Mouse (Mus musculus) spleen, adult 2 months (tissue): Measurements from ENCODE around the gene Cfap74. TPM values are rescaled to one million over a fixed set of nuclear protein-coding genes. Genes with fewer than 3 reads are reported as not detected.
"Not testable (repeated sequence)": the region's sequence is repeated elsewhere in the genome, so short reads cannot be mapped to it uniquely, and the experiment has no call there.

Experiments used
- DNase-seq, 2 experiments: peaks; one replicate each; pipeline versions ENCODE4 v3.0.0 to v3.0.0-alpha.2; 2012 to 2021; ENCODE audit warnings: low spot score in 2 of 2, low read depth in 1 of 2
- H3K27ac ChIP-seq: fragments of 200-500 bp; 2 replicates; pipeline ENCODE4 v1.5.1; 2012; ENCODE audit warnings: low read length, inconsistent platforms; ENCODE audit not compliant: insufficient read depth
- H3K27me3 ChIP-seq: fragments of 200-500 bp; 2 replicates; pipeline ENCODE4 v1.6.1; 2012; ENCODE audit warnings: mild to moderate bottlenecking, moderate library complexity, low read length, inconsistent platforms; ENCODE audit not compliant: control insufficient read depth, insufficient read depth
- H3K36me3 ChIP-seq: fragments of 200-500 bp; 2 replicates; pipeline ENCODE4 v1.6.1; 2012; ENCODE audit warnings: mild to moderate bottlenecking, low read length, inconsistent platforms; ENCODE audit not compliant: control insufficient read depth, insufficient read depth
- H3K4me1 ChIP-seq: fragments of 200-500 bp; 2 replicates; pipeline ENCODE4 v1.6.1; 2011; ENCODE audit warnings: inconsistent platforms; ENCODE audit not compliant: control insufficient read depth, insufficient read depth, insufficient read length
- H3K4me3 ChIP-seq: fragments of 200-500 bp; 2 replicates; pipeline ENCODE4 v1.5.1; 2011; ENCODE audit warnings: mild to moderate bottlenecking, inconsistent platforms; ENCODE audit not compliant: insufficient read depth, insufficient read length; ENCODE audit errors: extremely low read depth
- CTCF ChIP-seq: fragments of 200-500 bp; IDR thresholded peaks from 2 replicates; pipeline ENCODE4 v1.5.1; 2011; ENCODE audit warnings: mild to moderate bottlenecking, inconsistent platforms; ENCODE audit not compliant: insufficient read depth, insufficient read length, insufficient replicate concordance; ENCODE audit errors: extremely low read depth
- POLR2A ChIP-seq: fragments of 200-500 bp; IDR thresholded peaks from 2 replicates; pipeline ENCODE4 v1.6.1; 2011; ENCODE audit warnings: low read depth, low read length, inconsistent platforms
- WGBS: fragments of 180-500 bp; shearing (Covaris S2); methylation state at CpG from one replicate; pipeline ENCODE4 v1.1.7; 2018; 5-methylcytosine and 5-hydroxymethylcytosine counted together
- polyA plus RNA-seq: library from polyadenylated mRNA; depleted of rRNA; stranded (reverse); fragments of >200 nt; gene quantifications from 2 replicates; pipeline ENCODE4 v1.2.3, GENCODE M21; 2012

Cfap74 gene
- polyA plus RNA-seq, 1 experiment: 0.13 TPM

GRCm38 (mm10) chr4:155402489-155402888 lies 6.5 kb upstream of the Cfap74 start:
- TF ChIP-seq CTCF (no peak), POLR2A (no peak)
- H3K27ac ChIP-seq: no peak overlapping the region
- H3K27me3 ChIP-seq: peaks cover 4% of the 10 kb centered on the region
- no peak overlapping the region for H3K4me3 ChIP-seq
- 68% methylated on average over 1 of the region's 1 CpGs for WGBS
- H3K4me1 ChIP-seq: peaks cover 5% of the 10 kb centered on the region; the same call in 1 of the 2 replicates
- no peaks in the 10 kb centered on the region for H3K36me3 ChIP-seq
- DNase-seq: no peak

GRCm38 (mm10) chr4:155408695-155409057 lies 314 bp upstream of the Cfap74 start:
- 8% methylated on average over 8 of the region's 8 CpGs for WGBS
- TF ChIP-seq POLR2A (no peak), CTCF (no peak)
- Histone ChIP-seq H3K36me3 (no peaks in the 10 kb centered on the region), H3K4me1 (no peaks in the 10 kb centered on the region), H3K27me3 (peaks cover 2% of the 10 kb centered on the region; the same call in 1 of the 2 replicates), H3K4me3 (no peak overlapping the region), H3K27ac (no peak overlapping the region)
- DNase-seq: no peak

- WGBS: 88% methylated on average over 6 of the region's 6 CpGs
- TF ChIP-seq CTCF (no peak), POLR2A (no peak)
Observed at GRCm38 (mm10) chr4:155412124-155412523, 3.1 kb downstream of the Cfap74 start.

GRCm38 (mm10) chr4:155413641-155414335 lies 4.8 kb downstream of the Cfap74 start:
- TF ChIP-seq CTCF (no peak), POLR2A (no peak)
- no peak for DNase-seq
- Histone ChIP-seq H3K27ac (no peak overlapping the region), H3K27me3 (peaks cover 2% of the 10 kb centered on the region; the same call in 1 of the 2 replicates), H3K4me3 (no peak overlapping the region), H3K36me3 (no peaks in the 10 kb centered on the region), H3K4me1 (no peaks in the 10 kb centered on the region)
- 77% methylated on average over 11 of the region's 11 CpGs for WGBS

More at GRCm38 (mm10) chr4:155412124-155412523, 3.1 kb downstream of the Cfap74 start:
- no peak for DNase-seq
- no peak overlapping the region for H3K4me3 ChIP-seq
- H3K4me1 ChIP-seq: no peaks in the 10 kb centered on the region
- peaks cover 2% of the 10 kb centered on the region; the same call in 1 of the 2 replicates for H3K27me3 ChIP-seq
- H3K27ac ChIP-seq: no peak overlapping the region
- H3K36me3 ChIP-seq: no peaks in the 10 kb centered on the region

- no peak for DNase-seq
- no peaks in the 10 kb centered on the region for H3K36me3 ChIP-seq
- H3K27ac ChIP-seq: no peak overlapping the region
- H3K4me1 ChIP-seq: no peaks in the 10 kb centered on the region
- WGBS: 66% methylated on average over 9 of the region's 9 CpGs
- H3K27me3 ChIP-seq: no peaks in the 10 kb centered on the region
- H3K4me3 ChIP-seq: no peak overlapping the region
- no peak for TF ChIP-seq CTCF
Observed at GRCm38 (mm10) chr4:155414656-155415235, 5.8 kb downstream of the Cfap74 start.

GRCm38 (mm10) chr4:155420137-155420536 lies 11.1 kb downstream of the Cfap74 start:
- Histone ChIP-seq H3K27ac (no peak overlapping the region), H3K4me1 (no peaks in the 10 kb centered on the region), H3K27me3 (no peaks in the 10 kb centered on the region), H3K4me3 (no peak overlapping the region), H3K36me3 (no peaks in the 10 kb centered on the region)
- DNase-seq: no peak
- TF ChIP-seq POLR2A: no peak
- no peak for TF ChIP-seq CTCF
- WGBS: 89% methylated on average over 3 of the region's 3 CpGs

GRCm38 (mm10) chr4:155421412-155422370 lies 12.7 kb downstream of the Cfap74 start:
- not testable (repeated sequence) for DNase-seq, H3K27me3 ChIP-seq, H3K36me3 ChIP-seq, H3K27ac ChIP-seq, H3K4me1 ChIP-seq
- WGBS: 84% methylated on average over 23 of the region's 30 CpGs
- H3K4me3 ChIP-seq: peak overlapping the region; percentile 26
